Mouse (Mus musculus) G1E (cell line): Measurements from ENCODE around the gene Stxbp3.

Source experiments
- CTCF ChIP-seq: IDR thresholded peaks from 2 replicates; pipeline ENCODE4 v1.5.1; 2012; ENCODE audit warnings: low read depth, low read length, inconsistent platforms, mixed read lengths
- GATA1 ChIP-seq: IDR thresholded peaks from 2 replicates; pipeline ENCODE4 v1.6.1; 2012; ENCODE audit warnings: borderline replicate concordance, low read length, inconsistent platforms, mixed read lengths
- TAL1 ChIP-seq: conservative IDR thresholded peaks from 2 replicates; pipeline ENCODE4 v1.6.1; 2012; ENCODE audit warnings: low read depth, low read length, inconsistent platforms, mixed read lengths

- no peak for TF ChIP-seq CTCF
- TF ChIP-seq GATA1: no peak
- TF ChIP-seq TAL1: no peak
Observed at GRCm38 (mm10) chr3:108794780-108795179, 45.5 kb downstream of the Stxbp3 start.
